Mouse (Mus musculus): ENCODE measurements at regions not wholly inside any gene's neighbourhood (a gene's known extent, or its start where the extent isn't known, plus 50 kb on each side); places are given as distances from the start of the nearest gene placed in this dataset.

DNA sequence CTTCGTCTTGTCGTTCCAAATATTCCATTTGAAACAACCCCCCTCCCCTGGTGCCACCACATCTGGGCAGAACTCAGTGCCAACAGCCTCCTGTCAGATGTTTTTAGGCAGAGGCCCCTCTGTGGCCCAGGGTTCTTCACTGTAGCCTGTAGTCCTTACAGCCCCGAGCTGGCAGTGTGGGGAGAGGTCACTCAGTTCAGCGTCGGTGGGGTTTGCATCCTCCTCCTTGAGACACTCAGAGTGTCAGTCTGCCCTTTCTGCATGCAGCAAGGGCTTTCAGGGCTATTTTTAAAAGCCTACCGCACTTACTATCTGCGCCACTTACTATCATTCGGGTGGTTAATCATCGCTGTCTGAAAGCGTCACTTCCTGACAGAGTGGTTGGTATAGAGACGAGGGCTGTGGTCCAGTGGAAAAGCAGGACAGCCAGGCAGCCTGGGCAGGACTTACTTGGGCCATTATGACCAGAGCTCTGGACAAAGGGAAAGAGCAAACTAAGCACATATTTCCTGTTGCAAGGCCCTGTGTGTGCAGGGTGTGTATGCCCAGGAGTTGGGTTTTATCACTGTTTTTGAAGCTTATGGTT lies 932.5 kb upstream of the Fam160b2 start:
- H3K4me3 ChIP-seq (ENCODE audit: low read depth, low read length), result no peak overlapping the region
- no peak overlapping the region for H3K9ac ChIP-seq (ENCODE audit: low read length)
- H3K4me1 ChIP-seq (ENCODE audit: control insufficient read depth, insufficient read depth, low read length), result no peaks in the 10 kb centered on the region
- no peak overlapping the region for H3K27ac ChIP-seq (ENCODE audit: low read depth, low read length)
- no peak overlapping the region for H3K4me2 ChIP-seq
- DNase-seq (ENCODE audit: low spot score, missing footprints), result no peak
- H3K36me3 ChIP-seq (ENCODE audit: control insufficient read depth, insufficient read depth, low read length), result no peaks in the 10 kb centered on the region
- no peaks in the 10 kb centered on the region for H3K27me3 ChIP-seq (ENCODE audit: control insufficient read depth, insufficient read depth, low read length)
- no peak for ATAC-seq (ENCODE audit: low FRiP score)
- H3K9me3 ChIP-seq (ENCODE audit: control insufficient read depth, low read length), result no peaks in the 10 kb centered on the region
- WGBS, result 82% methylated on average over 11 of the region's 11 CpGs

GRCm38 (mm10) chr14:71531298-71531697 lies 931.7 kb upstream of the Fam160b2 start:
- ATAC-seq (ENCODE audit: low FRiP score) (no peak), DNase-seq (ENCODE audit: low spot score, missing footprints) (no peak)
- Histone ChIP-seq H3K27ac (ENCODE audit: low read depth, low read length) (no peak overlapping the region), H3K36me3 (ENCODE audit: control insufficient read depth, insufficient read depth, low read length) (no peaks in the 10 kb centered on the region), H3K4me3 (ENCODE audit: low read depth, low read length) (no peak overlapping the region), H3K4me2 (no peak overlapping the region), H3K9me3 (ENCODE audit: control insufficient read depth, low read length) (no peaks in the 10 kb centered on the region), H3K27me3 (ENCODE audit: control insufficient read depth, insufficient read depth, low read length) (no peaks in the 10 kb centered on the region), H3K9ac (ENCODE audit: low read length) (no peak overlapping the region), H3K4me1 (ENCODE audit: control insufficient read depth, insufficient read depth, low read length) (no peaks in the 10 kb centered on the region)
- 68% methylated on average over 2 of the region's 2 CpGs for WGBS

DNA sequence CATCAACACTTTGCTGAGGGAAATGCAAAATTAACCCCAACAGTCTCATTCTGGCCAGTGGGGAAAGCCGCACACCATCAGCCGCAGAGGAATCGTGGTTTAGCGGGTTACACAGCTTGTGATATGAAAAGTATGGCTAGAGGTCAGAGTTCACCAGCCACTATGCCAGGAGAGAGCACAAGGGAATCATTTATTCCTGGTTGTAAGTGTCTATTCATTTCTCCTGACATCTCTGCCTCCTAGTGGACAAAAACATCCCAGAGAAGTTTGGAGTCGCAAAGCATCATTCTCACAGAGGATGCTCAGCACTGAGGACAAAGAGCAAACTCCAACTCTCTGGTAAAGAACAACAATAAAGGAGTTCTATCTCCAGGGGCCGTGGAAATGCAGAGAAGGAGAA lies 930.8 kb upstream of the Fam160b2 start:
- no peaks in the 10 kb centered on the region for H3K36me3 ChIP-seq (ENCODE audit: control insufficient read depth, insufficient read depth, low read length)
- 82% methylated on average over 6 of the region's 6 CpGs for WGBS
- no peak for ATAC-seq (ENCODE audit: low FRiP score)
- no peak overlapping the region for H3K4me2 ChIP-seq
- no peak for DNase-seq (ENCODE audit: low spot score, missing footprints)
- H3K27me3 ChIP-seq (ENCODE audit: control insufficient read depth, insufficient read depth, low read length), result no peaks in the 10 kb centered on the region
- no peak overlapping the region for H3K27ac ChIP-seq (ENCODE audit: low read depth, low read length)
- no peaks in the 10 kb centered on the region for H3K4me1 ChIP-seq (ENCODE audit: control insufficient read depth, insufficient read depth, low read length)
- no peak overlapping the region for H3K9ac ChIP-seq (ENCODE audit: low read length)
- H3K9me3 ChIP-seq (ENCODE audit: control insufficient read depth, low read length), result no peaks in the 10 kb centered on the region
- no peak overlapping the region for H3K4me3 ChIP-seq (ENCODE audit: low read depth, low read length)

GRCm38 (mm10) chr14:71518541-71518940 lies 918.9 kb upstream of the Fam160b2 start:
- no peaks in the 10 kb centered on the region for H3K36me3 ChIP-seq (ENCODE audit: control insufficient read depth, insufficient read depth, low read length)
- H3K27me3 ChIP-seq (ENCODE audit: control insufficient read depth, insufficient read depth, low read length), result no peaks in the 10 kb centered on the region
- no peaks in the 10 kb centered on the region for H3K4me1 ChIP-seq (ENCODE audit: control insufficient read depth, insufficient read depth, low read length)
- no peak overlapping the region for H3K4me3 ChIP-seq (ENCODE audit: low read depth, low read length)
- H3K9me3 ChIP-seq (ENCODE audit: control insufficient read depth, low read length), result no peaks in the 10 kb centered on the region
- no peak overlapping the region for H3K27ac ChIP-seq (ENCODE audit: low read depth, low read length)
- H3K4me2 ChIP-seq, result no peak overlapping the region
- 55% methylated on average over 2 of the region's 2 CpGs for WGBS
- ATAC-seq (ENCODE audit: low FRiP score) (no peak), DNase-seq (ENCODE audit: low spot score, missing footprints) (no peak)
- no peak overlapping the region for H3K9ac ChIP-seq (ENCODE audit: low read length)

GRCm38 (mm10) chr14:71500851-71501250 lies 901.2 kb upstream of the Fam160b2 start:
- WGBS, result 67% methylated on average over 1 of the region's 1 CpGs
- Histone ChIP-seq H3K4me3 (ENCODE audit: low read depth, low read length) (no peak overlapping the region), H3K27ac (ENCODE audit: low read depth, low read length) (no peak overlapping the region)

DNA sequence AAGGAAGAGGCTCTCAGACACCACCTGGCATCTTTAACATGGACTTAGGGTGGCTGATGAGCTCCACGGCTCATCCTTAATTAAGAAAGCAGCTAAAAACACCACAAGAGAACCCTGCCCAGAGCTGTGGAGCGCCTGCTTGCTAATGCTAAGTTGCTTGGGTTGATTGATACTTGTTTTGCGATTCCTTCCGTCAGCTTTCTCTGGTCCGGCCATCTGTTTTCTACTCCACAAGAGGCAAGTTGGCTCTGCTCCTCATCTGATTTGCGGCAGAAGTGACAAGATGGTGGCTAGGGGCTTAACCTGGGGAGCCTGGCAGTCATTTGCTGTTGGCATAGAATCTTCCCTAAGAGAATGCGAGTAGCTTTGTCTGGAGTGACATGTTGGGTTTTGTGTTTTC lies 891.6 kb upstream of the Fam160b2 start:
- no peak overlapping the region for H3K4me3 ChIP-seq (ENCODE audit: low read depth, low read length)
- no peaks in the 10 kb centered on the region for H3K36me3 ChIP-seq (ENCODE audit: control insufficient read depth, insufficient read depth, low read length)
- H3K27ac ChIP-seq (ENCODE audit: low read depth, low read length), result no peak overlapping the region
- no peak overlapping the region for H3K9ac ChIP-seq (ENCODE audit: low read length)
- H3K27me3 ChIP-seq (ENCODE audit: control insufficient read depth, insufficient read depth, low read length), result no peaks in the 10 kb centered on the region
- H3K9me3 ChIP-seq (ENCODE audit: control insufficient read depth, low read length), result no peaks in the 10 kb centered on the region
- H3K4me1 ChIP-seq (ENCODE audit: control insufficient read depth, insufficient read depth, low read length), result no peaks in the 10 kb centered on the region
- WGBS, result 89% methylated on average over 7 of the region's 7 CpGs
- H3K4me2 ChIP-seq, result no peak overlapping the region
- ATAC-seq (ENCODE audit: low FRiP score), result no peak
- no peak for DNase-seq (ENCODE audit: low spot score, missing footprints)

More at GRCm38 (mm10) chr14:71500851-71501250, 901.2 kb upstream of the Fam160b2 start:
- ATAC-seq (ENCODE audit: low FRiP score) (no peak), DNase-seq (ENCODE audit: low spot score, missing footprints) (no peak)
- Histone ChIP-seq H3K4me2 (no peak overlapping the region), H3K27me3 (ENCODE audit: control insufficient read depth, insufficient read depth, low read length) (no peaks in the 10 kb centered on the region), H3K9me3 (ENCODE audit: control insufficient read depth, low read length) (no peaks in the 10 kb centered on the region), H3K9ac (ENCODE audit: low read length) (no peak overlapping the region), H3K36me3 (ENCODE audit: control insufficient read depth, insufficient read depth, low read length) (no peaks in the 10 kb centered on the region), H3K4me1 (ENCODE audit: control insufficient read depth, insufficient read depth, low read length) (no peaks in the 10 kb centered on the region)

DNA sequence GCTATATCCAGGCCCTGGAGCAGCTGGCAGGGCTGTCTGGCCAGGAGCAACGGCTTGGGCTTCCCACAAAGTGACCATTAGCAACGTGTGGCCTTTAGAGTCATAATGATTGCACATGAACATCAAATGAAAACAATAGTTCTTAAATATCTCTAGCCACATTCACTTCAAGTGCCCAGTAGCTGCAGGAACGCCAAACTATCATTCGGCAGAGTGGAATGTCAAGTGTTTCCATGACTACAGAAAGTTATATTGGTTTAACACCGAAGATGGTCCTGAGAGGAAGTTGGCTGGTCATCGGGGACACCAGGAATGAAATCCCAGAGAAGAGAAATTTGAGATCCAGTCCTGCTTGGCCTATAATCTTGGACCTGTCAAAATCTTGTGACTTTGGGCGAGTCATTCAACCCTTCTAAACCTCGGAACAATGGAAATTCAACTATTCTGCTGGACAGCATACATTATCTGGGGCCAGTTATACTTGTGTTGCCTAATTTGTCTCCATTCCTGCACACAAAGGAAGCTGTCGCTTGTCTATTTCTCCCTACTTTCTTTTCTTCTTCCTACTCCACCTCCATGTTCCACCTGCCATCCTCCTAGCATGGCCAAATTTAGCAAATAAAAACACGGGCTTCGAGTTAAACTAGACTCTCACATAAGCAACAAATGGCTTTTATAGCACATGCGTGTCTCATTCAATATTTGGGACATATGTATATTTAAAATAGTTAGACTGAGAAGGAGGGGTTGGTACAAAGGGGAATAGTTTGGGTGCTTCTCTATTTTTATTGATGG lies 886.7 kb upstream of the Fam160b2 start:
- no peak for DNase-seq (ENCODE audit: low spot score, missing footprints)
- WGBS, result 88% methylated on average over 12 of the region's 12 CpGs
- H3K4me1 ChIP-seq (ENCODE audit: control insufficient read depth, insufficient read depth, low read length), result no peaks in the 10 kb centered on the region
- H3K36me3 ChIP-seq (ENCODE audit: control insufficient read depth, insufficient read depth, low read length), result no peaks in the 10 kb centered on the region
- H3K9ac ChIP-seq (ENCODE audit: low read length), result no peak overlapping the region
- H3K27me3 ChIP-seq (ENCODE audit: control insufficient read depth, insufficient read depth, low read length), result no peaks in the 10 kb centered on the region
- H3K27ac ChIP-seq (ENCODE audit: low read depth, low read length), result no peak overlapping the region
- no peak overlapping the region for H3K4me2 ChIP-seq
- no peak for ATAC-seq (ENCODE audit: low FRiP score)
- no peaks in the 10 kb centered on the region for H3K9me3 ChIP-seq (ENCODE audit: control insufficient read depth, low read length)
- H3K4me3 ChIP-seq (ENCODE audit: low read depth, low read length), result no peak overlapping the region

GRCm38 (mm10) chr14:71475656-71476055 lies 876.0 kb upstream of the Fam160b2 start:
- DNase-seq (ENCODE audit: low spot score, missing footprints), result no peak
- 64% methylated on average over 2 of the region's 2 CpGs for WGBS
- H3K4me1 ChIP-seq (ENCODE audit: control insufficient read depth, insufficient read depth, low read length), result no peaks in the 10 kb centered on the region

GRCm38 (mm10) chr14:71473907-71474306 lies 874.3 kb upstream of the Fam160b2 start:
- Histone ChIP-seq H3K4me2 (no peak overlapping the region), H3K27me3 (ENCODE audit: control insufficient read depth, insufficient read depth, low read length) (no peaks in the 10 kb centered on the region), H3K4me1 (ENCODE audit: control insufficient read depth, insufficient read depth, low read length) (no peaks in the 10 kb centered on the region), H3K36me3 (ENCODE audit: control insufficient read depth, insufficient read depth, low read length) (no peaks in the 10 kb centered on the region), H3K27ac (ENCODE audit: low read depth, low read length) (no peak overlapping the region), H3K4me3 (ENCODE audit: low read depth, low read length) (no peak overlapping the region), H3K9ac (ENCODE audit: low read length) (no peak overlapping the region), H3K9me3 (ENCODE audit: control insufficient read depth, low read length) (no peaks in the 10 kb centered on the region)
- ATAC-seq (ENCODE audit: low FRiP score) (no peak), DNase-seq (ENCODE audit: low spot score, missing footprints) (no peak)
- 84% methylated on average over 6 of the region's 6 CpGs for WGBS

More at GRCm38 (mm10) chr14:71475656-71476055, 876.0 kb upstream of the Fam160b2 start:
- Histone ChIP-seq H3K27ac (ENCODE audit: low read depth, low read length) (no peak overlapping the region), H3K36me3 (ENCODE audit: control insufficient read depth, insufficient read depth, low read length) (no peaks in the 10 kb centered on the region), H3K9ac (ENCODE audit: low read length) (no peak overlapping the region), H3K9me3 (ENCODE audit: control insufficient read depth, low read length) (no peaks in the 10 kb centered on the region), H3K4me2 (no peak overlapping the region), H3K4me3 (ENCODE audit: low read depth, low read length) (no peak overlapping the region), H3K27me3 (ENCODE audit: control insufficient read depth, insufficient read depth, low read length) (no peaks in the 10 kb centered on the region)
- no peak for ATAC-seq (ENCODE audit: low FRiP score)
